Mouse (Mus musculus) G1E (cell line): Measurements from ENCODE around the gene Extl2. TPM values are rescaled to one million over a fixed set of nuclear protein-coding genes. Genes with fewer than 3 reads are reported as not detected.

Experiments
- ATAC-seq: 2 replicates; pipeline ENCODE4 v1.8.0; 2016; ENCODE audit warnings: mild to moderate bottlenecking; ENCODE audit not compliant: insufficient number of reproducible peaks, poor library complexity, low FRiP score, severe bottlenecking; ENCODE audit errors: extremely low read depth
- DNase-seq: peaks from one replicate; pipeline ENCODE4 v3.0.0; 2012; ENCODE audit warnings: low spot score
- H3K27me3 ChIP-seq: 2 replicates; pipeline ENCODE4 v1.6.1; 2012; ENCODE audit warnings: mild to moderate bottlenecking, low read length, inconsistent platforms; ENCODE audit not compliant: insufficient read depth
- H3K36me3 ChIP-seq: replicated peaks from 2 replicates; pipeline ENCODE3; 2012; ENCODE audit warnings: mild to moderate bottlenecking, inconsistent platforms
- H3K4me1 ChIP-seq: 2 replicates; pipeline ENCODE4 v1.6.1; 2012; ENCODE audit warnings: low read depth, low read length, inconsistent platforms, mixed read lengths; ENCODE audit not compliant: insufficient read depth
- H3K4me3 ChIP-seq: 2 replicates; pipeline ENCODE4 v1.5.1; 2012; ENCODE audit warnings: low read depth, mild to moderate bottlenecking, inconsistent platforms, low read length, moderate library complexity, mixed read lengths
- H3K9me3 ChIP-seq: replicated peaks from 2 replicates; pipeline ENCODE4 v1.6.1; 2012; ENCODE audit warnings: inconsistent platforms
- CTCF ChIP-seq: IDR thresholded peaks from 2 replicates; pipeline ENCODE4 v1.5.1; 2012; ENCODE audit warnings: low read depth, low read length, inconsistent platforms, mixed read lengths
- GATA1 ChIP-seq: IDR thresholded peaks from 2 replicates; pipeline ENCODE4 v1.6.1; 2012; ENCODE audit warnings: borderline replicate concordance, low read length, inconsistent platforms, mixed read lengths
- GATA2 ChIP-seq: IDR thresholded peaks from 2 replicates; pipeline ENCODE4 v1.6.1; 2012; ENCODE audit warnings: low read depth, low read length, inconsistent platforms, borderline replicate concordance
- POLR2AphosphoS5 ChIP-seq: IDR thresholded peaks from 2 replicates; pipeline ENCODE4 v1.6.1; 2012; ENCODE audit warnings: low read depth, low read length, inconsistent platforms; ENCODE audit not compliant: insufficient replicate concordance
- TAL1 ChIP-seq: conservative IDR thresholded peaks from 2 replicates; pipeline ENCODE4 v1.6.1; 2012; ENCODE audit warnings: low read depth, low read length, inconsistent platforms, mixed read lengths
- polyA plus RNA-seq: library from polyadenylated mRNA; stranded (reverse); fragments of >175 nt; gene quantifications from 2 replicates; pipeline ENCODE4 v1.2.3, GENCODE M21; 2012
- total RNA-seq, 2 experiments: library from RNA; stranded (forward) in 1 of 2; stranded (reverse) in 1 of 2; fragments of 200-1000 nt in 1 of 2; fragments of >200 nt in 1 of 2; fragmentation: Nextera tagmentation in 1 of 2; gene quantifications; 2 replicates each; pipeline ENCODE4 v1.2.3; 2014 to 2017

The Extl2 gene
- total and polyA plus RNA-seq, 3 experiments: 6.9 to 9.1 (median 7.4) TPM

GRCm38 (mm10) chr3:116019136-116019535 lies 11.9 kb downstream of the Extl2 start:
- Histone ChIP-seq H3K27me3 (no peaks in the 10 kb centered on the region), H3K4me3 (no peak overlapping the region), H3K36me3 (peaks cover 37% of the 10 kb centered on the region), H3K4me1 (peaks cover 7% of the 10 kb centered on the region), H3K9me3 (no peaks in the 10 kb centered on the region)
- TF ChIP-seq GATA1: no peak
- TF ChIP-seq TAL1: no peak
- no peak for TF ChIP-seq CTCF
- TF ChIP-seq POLR2AphosphoS5: no peak
- ATAC-seq (no peak), DNase-seq (no peak)

GRCm38 (mm10) chr3:116024236-116024635 lies 17.0 kb downstream of the Extl2 start:
- Histone ChIP-seq H3K4me1 (no peaks in the 10 kb centered on the region), H3K4me3 (no peak overlapping the region), H3K27me3 (no peaks in the 10 kb centered on the region), H3K9me3 (no peaks in the 10 kb centered on the region), H3K36me3 (peaks cover 40% of the 10 kb centered on the region)
- ATAC-seq: no peak
- TF ChIP-seq GATA2 (no peak), CTCF (no peak), POLR2AphosphoS5 (no peak), GATA1 (no peak)
- DNase-seq: no peak

GRCm38 (mm10) chr3:116024669-116025068 lies 17.4 kb downstream of the Extl2 start:
- DNase-seq (no peak), ATAC-seq (no peak)
- Histone ChIP-seq H3K36me3 (peaks cover 39% of the 10 kb centered on the region), H3K9me3 (no peaks in the 10 kb centered on the region), H3K4me3 (no peak overlapping the region), H3K27me3 (no peaks in the 10 kb centered on the region), H3K4me1 (no peaks in the 10 kb centered on the region)
- TF ChIP-seq TAL1 (no peak), POLR2AphosphoS5 (no peak), GATA1 (no peak)

GRCm38 (mm10) chr3:116025701-116026100 lies 18.4 kb downstream of the Extl2 start:
- H3K4me3 ChIP-seq: no peak overlapping the region
- H3K4me1 ChIP-seq: no peaks in the 10 kb centered on the region
- no peak for ATAC-seq
- H3K36me3 ChIP-seq: peaks cover 41% of the 10 kb centered on the region
- DNase-seq: no peak
- H3K27me3 ChIP-seq: no peaks in the 10 kb centered on the region
- H3K9me3 ChIP-seq: no peaks in the 10 kb centered on the region
- no peak for TF ChIP-seq TAL1
- no peak for TF ChIP-seq GATA1
- TF ChIP-seq POLR2AphosphoS5: no peak
- no peak for TF ChIP-seq GATA2
- TF ChIP-seq CTCF: no peak

- ATAC-seq: no peak
- Histone ChIP-seq H3K9me3 (no peaks in the 10 kb centered on the region), H3K36me3 (peaks cover 41% of the 10 kb centered on the region), H3K4me1 (no peaks in the 10 kb centered on the region), H3K27me3 (0 out of 2 replicates have a peak, but pooled peaks cover 5% of the 10 kb centered on the region), H3K4me3 (no peak overlapping the region)
- TF ChIP-seq GATA1 (no peak), GATA2 (no peak), CTCF (no peak), POLR2AphosphoS5 (no peak), TAL1 (no peak)
- no peak for DNase-seq
Observed at GRCm38 (mm10) chr3:116026996-116027395, 19.7 kb downstream of the Extl2 start.

GRCm38 (mm10) chr3:116030152-116030788 lies 23.0 kb downstream of the Extl2 start:
- Histone ChIP-seq H3K4me3 (no peak overlapping the region), H3K9me3 (no peaks in the 10 kb centered on the region), H3K36me3 (peaks cover 30% of the 10 kb centered on the region), H3K27me3 (0 out of 2 replicates have a peak, but pooled peaks cover 5% of the 10 kb centered on the region), H3K4me1 (no peaks in the 10 kb centered on the region)
- TF ChIP-seq TAL1: no peak
- TF ChIP-seq GATA1: no peak
- TF ChIP-seq POLR2AphosphoS5: no peak
- no peak for DNase-seq
- no peak for ATAC-seq
